Mouse (Mus musculus): ENCODE results near the gene Alyref.

DNA sequence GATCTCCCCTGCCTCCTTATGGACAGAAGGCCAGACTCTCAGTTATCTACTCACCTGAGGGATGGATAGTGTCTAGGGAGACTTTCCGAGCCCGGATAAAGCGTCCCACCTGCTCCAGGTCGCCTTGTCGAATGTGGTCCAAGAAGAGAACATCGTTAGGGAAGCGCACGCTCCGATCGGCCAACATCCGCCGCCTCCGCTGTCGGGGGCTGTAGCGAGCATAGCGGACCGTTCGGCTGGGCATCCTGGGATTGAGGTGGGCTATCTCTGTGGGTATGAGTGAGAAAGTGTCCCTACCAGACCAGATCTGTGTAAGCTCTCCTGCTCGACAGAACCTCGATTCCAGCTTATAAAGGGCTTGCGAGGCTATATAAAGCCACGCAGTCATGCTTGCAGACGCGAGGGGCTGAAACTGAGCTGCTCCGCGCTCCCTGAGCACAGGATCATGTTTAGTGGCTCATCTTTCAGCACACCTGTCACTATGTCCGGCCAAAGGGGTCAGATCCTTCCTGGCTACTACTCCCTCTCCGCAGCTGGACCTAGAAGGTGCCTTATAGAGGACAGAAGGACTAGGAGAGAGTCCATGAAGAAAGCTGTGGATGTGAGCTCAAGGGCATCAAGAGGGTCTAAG lies 47.2 kb downstream of the Alyref start, which contains the start of gene Ppp1r27:
- TF ChIP-seq CTCF (conservative IDR thresholded peaks at IDR 0.05; ENCODE audit: low read length) (no peak), NANOG (IDR thresholded peaks at IDR 0.05; ENCODE audit: borderline replicate concordance, low read length) (no peak)
